Mouse (Mus musculus) kidney, embryonic 15.5 days (tissue): ENCODE measurements around the gene Ssc5d. TPM values are rescaled to one million over a fixed set of nuclear protein-coding genes. Genes with fewer than 3 reads are reported as not detected.

ENCODE experiments used
- ATAC-seq: fragments of 200-750 bp; cut with Nextera tagmentation; replicated peaks from 2 replicates; pipeline ENCODE4 v1.8.0; 2017; ENCODE audit warnings: moderate TSS enrichment; ENCODE audit not compliant: low FRiP score
- H3K27ac ChIP-seq: fragments of 300-500 bp; sonication (generic); 2 replicates; pipeline ENCODE4 v1.5.1; 2015; ENCODE audit warnings: mild to moderate bottlenecking, inconsistent platforms
- H3K27me3 ChIP-seq: fragments of 300-500 bp; sonication (generic); 2 replicates; pipeline ENCODE4 v1.6.1; 2015; ENCODE audit warnings: inconsistent platforms
- H3K36me3 ChIP-seq: fragments of 300-500 bp; sonication (generic); 2 replicates; pipeline ENCODE4 v1.6.1; 2015; ENCODE audit warnings: inconsistent platforms
- H3K4me1 ChIP-seq: fragments of 300-500 bp; sonication (generic); 2 replicates; pipeline ENCODE4 v1.6.1; 2015; ENCODE audit warnings: inconsistent platforms
- H3K4me2 ChIP-seq: fragments of 300-500 bp; sonication (generic); 2 replicates; pipeline ENCODE4 v1.6.1; 2015; ENCODE audit warnings: moderate library complexity, mild to moderate bottlenecking, inconsistent platforms
- H3K4me3 ChIP-seq: fragments of 300-500 bp; sonication (generic); replicated peaks from 2 replicates; pipeline ENCODE4 v1.5.1; 2015; ENCODE audit warnings: mild to moderate bottlenecking, inconsistent platforms
- H3K9ac ChIP-seq: fragments of 300-500 bp; sonication (generic); 2 replicates; pipeline ENCODE4 v1.6.1; 2015; ENCODE audit warnings: mild to moderate bottlenecking, inconsistent platforms
- H3K9me3 ChIP-seq: fragments of 300-500 bp; sonication (generic); replicated peaks from 2 replicates; pipeline ENCODE4 v1.6.1; 2016; ENCODE audit warnings: inconsistent platforms
- WGBS: fragments of 180-500 bp; shearing (Covaris S2); methylation state at CpG from one replicate; pipeline ENCODE4 v1.1.7; 2015; ENCODE audit warnings: mixed read lengths; 5-methylcytosine and 5-hydroxymethylcytosine counted together
- polyA plus RNA-seq: library from polyadenylated mRNA; unstranded; fragments of >200 nt; fragmentation: Nextera tagmentation; extraction: Ambion mirVana; gene quantifications from 2 replicates; pipeline ENCODE4 v1.2.1, GENCODE M21; 2015

Ssc5d gene
- polyA plus RNA-seq, 1 experiment from 2014 or later, result 2.7 TPM

GRCm38 (mm10) chr7:4957361-4957760, 31.8 kb downstream of the Ssc5d start:
- WGBS, result 85% methylated on average over 10 of the region's 10 CpGs
- Histone ChIP-seq H3K4me3 (no peak overlapping the region), H3K27me3 (no peaks in the 10 kb centered on the region), H3K9ac (no peak overlapping the region), H3K9me3 (no peaks in the 10 kb centered on the region), H3K27ac (no peak overlapping the region), H3K36me3 (no peaks in the 10 kb centered on the region), H3K4me1 (no peaks in the 10 kb centered on the region), H3K4me2 (no peak overlapping the region)
- no peak for ATAC-seq

- no peak overlapping the region for H3K9ac ChIP-seq
- H3K36me3 ChIP-seq, result no peaks in the 10 kb centered on the region
- no peak for ATAC-seq
- no peak overlapping the region for H3K27ac ChIP-seq
- H3K4me2 ChIP-seq, result no peak overlapping the region
- no peaks in the 10 kb centered on the region for H3K9me3 ChIP-seq
- H3K27me3 ChIP-seq, result 0 out of 2 replicates have a peak, but pooled peaks cover 3% of the 10 kb centered on the region
- 72% methylated on average over 5 of the region's 5 CpGs for WGBS
- 0 out of 2 replicates have a peak, but pooled peaks cover 3% of the 10 kb centered on the region for H3K4me1 ChIP-seq
- H3K4me3 ChIP-seq, result no peak overlapping the region
Measured at GRCm38 (mm10) chr7:4963527-4963926, 37.9 kb downstream of the Ssc5d start.

- H3K9me3 ChIP-seq, result no peaks in the 10 kb centered on the region
- no peak within 1 kb of the TSS for H3K27ac ChIP-seq
- peak; percentile 83 for ATAC-seq
- H3K4me1 ChIP-seq, result 0 out of 2 replicates have a peak, but pooled peaks cover 3% of the 10 kb centered on the region
- H3K36me3 ChIP-seq, result no peaks in the 10 kb centered on the region
- peak within 1 kb of the TSS; percentile 45 for H3K4me2 ChIP-seq
- 3% methylated on average over 10 of the region's 10 CpGs for WGBS
- H3K4me3 ChIP-seq, result peak within 1 kb of the TSS; percentile 12; the same call in 1 of the 2 replicates
- 0 out of 2 replicates have a peak, but pooled peaks cover 3% of the 10 kb centered on the region for H3K27me3 ChIP-seq
- no peak within 1 kb of the TSS for H3K9ac ChIP-seq
Measured at GRCm38 (mm10) chr7:4964272-4964671, 38.7 kb downstream of the Ssc5d start, which contains the start of gene Sbk2. TSS of gene Sbk2 (minus strand) at chr7:4964406.

DNA sequence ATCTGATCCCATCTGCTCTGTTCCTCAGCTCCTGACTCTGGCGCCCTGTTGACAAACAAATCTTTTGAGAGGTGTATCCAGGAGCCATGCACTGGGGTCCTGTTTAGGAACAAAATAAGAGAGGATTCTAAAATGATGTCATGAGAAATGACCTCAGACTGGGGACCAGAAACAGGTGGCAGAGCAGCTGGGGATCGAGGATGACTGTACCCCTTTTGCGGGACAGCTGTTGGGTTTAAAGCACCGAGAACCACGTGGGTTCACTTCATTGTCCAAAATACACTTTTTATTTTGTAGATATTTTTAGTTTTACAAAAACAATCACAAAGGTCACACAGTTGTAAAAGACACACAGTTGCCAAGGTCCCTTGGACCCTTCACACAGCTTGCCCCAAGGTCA, 39.4 kb downstream of the Ssc5d start:
- Histone ChIP-seq H3K9me3 (no peaks in the 10 kb centered on the region), H3K27me3 (0 out of 2 replicates have a peak, but pooled peaks cover 3% of the 10 kb centered on the region), H3K4me1 (0 out of 2 replicates have a peak, but pooled peaks cover 3% of the 10 kb centered on the region), H3K27ac (no peak overlapping the region), H3K4me2 (no peak overlapping the region), H3K36me3 (no peaks in the 10 kb centered on the region), H3K4me3 (no peak overlapping the region), H3K9ac (no peak overlapping the region)
- no peak for ATAC-seq
- WGBS, result 80% methylated on average over 5 of the region's 5 CpGs

GRCm38 (mm10) chr7:4971068-4971467, 45.5 kb downstream of the Ssc5d start, which contains the start of gene Sbk3:
TSS of gene Sbk3 (minus strand) at chr7:4971168.
- no peak for ATAC-seq
- no peak within 1 kb of the TSS for H3K27ac ChIP-seq
- H3K27me3 ChIP-seq, result 0 out of 2 replicates have a peak, but pooled peaks cover 3% of the 10 kb centered on the region

GRCm38 (mm10) chr7:4971710-4972109, 46.1 kb downstream of the Ssc5d start:
- Histone ChIP-seq H3K27me3 (0 out of 2 replicates have a peak, but pooled peaks cover 3% of the 10 kb centered on the region), H3K9me3 (no peaks in the 10 kb centered on the region), H3K9ac (no peak overlapping the region), H3K4me1 (0 out of 2 replicates have a peak, but pooled peaks cover 3% of the 10 kb centered on the region), H3K4me2 (no peak overlapping the region), H3K36me3 (no peaks in the 10 kb centered on the region), H3K27ac (no peak overlapping the region), H3K4me3 (no peak overlapping the region)
- no peak for ATAC-seq
- WGBS, result 22% methylated on average over 7 of the region's 7 CpGs

More at GRCm38 (mm10) chr7:4971068-4971467, 45.5 kb downstream of the Ssc5d start, which contains the start of gene Sbk3:
- Histone ChIP-seq H3K4me3 (no peak within 1 kb of the TSS), H3K4me2 (no peak within 1 kb of the TSS), H3K9ac (no peak within 1 kb of the TSS), H3K9me3 (no peaks in the 10 kb centered on the region), H3K36me3 (no peaks in the 10 kb centered on the region), H3K4me1 (0 out of 2 replicates have a peak, but pooled peaks cover 3% of the 10 kb centered on the region)
- WGBS, result 42% methylated on average over 6 of the region's 6 CpGs

DNA sequence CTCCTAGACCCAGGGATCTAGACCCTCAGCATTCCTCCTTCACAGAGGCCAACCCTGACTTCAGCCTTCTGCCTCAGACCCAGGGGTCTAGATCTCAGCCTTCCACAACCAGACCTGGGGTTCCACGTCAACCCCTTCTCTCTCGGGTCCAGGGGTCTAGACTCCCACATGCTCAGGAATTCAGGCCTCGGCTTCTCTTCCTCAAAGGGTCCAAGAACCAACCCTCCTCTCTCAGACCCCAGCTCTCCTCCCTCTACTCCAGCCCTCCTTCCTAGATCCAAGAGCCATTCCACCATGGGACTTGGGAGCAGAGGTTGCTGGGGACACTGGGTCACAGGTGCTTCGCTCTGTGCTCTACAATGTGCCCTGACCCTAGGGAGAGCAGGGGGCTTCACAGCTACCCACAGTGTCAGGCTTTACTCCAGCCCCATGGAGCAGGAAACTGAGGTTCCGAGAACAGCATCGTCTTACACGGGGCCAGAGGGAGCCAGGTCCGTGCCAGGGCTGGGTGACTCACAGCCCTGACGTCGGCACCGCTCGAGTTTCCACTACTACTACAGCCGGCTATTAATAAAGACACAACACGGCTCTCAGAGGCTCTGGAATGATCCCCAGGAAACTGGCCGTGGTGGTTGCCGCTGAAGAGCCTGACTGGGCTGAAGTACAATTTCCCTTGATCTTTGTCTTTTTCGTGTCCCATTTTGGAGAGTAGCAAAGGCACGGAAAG, 46.9 kb downstream of the Ssc5d start:
- WGBS, result 62% methylated on average over 18 of the region's 18 CpGs
- ATAC-seq, result no peak
- H3K9me3 ChIP-seq, result no peaks in the 10 kb centered on the region
- 0 out of 2 replicates have a peak, but pooled peaks cover 3% of the 10 kb centered on the region for H3K4me1 ChIP-seq
- no peaks in the 10 kb centered on the region for H3K36me3 ChIP-seq
- H3K4me2 ChIP-seq, result no peak overlapping the region
- no peak overlapping the region for H3K9ac ChIP-seq
- H3K4me3 ChIP-seq, result no peak overlapping the region
- no peak overlapping the region for H3K27ac ChIP-seq
- no peaks in the 10 kb centered on the region for H3K27me3 ChIP-seq

DNA sequence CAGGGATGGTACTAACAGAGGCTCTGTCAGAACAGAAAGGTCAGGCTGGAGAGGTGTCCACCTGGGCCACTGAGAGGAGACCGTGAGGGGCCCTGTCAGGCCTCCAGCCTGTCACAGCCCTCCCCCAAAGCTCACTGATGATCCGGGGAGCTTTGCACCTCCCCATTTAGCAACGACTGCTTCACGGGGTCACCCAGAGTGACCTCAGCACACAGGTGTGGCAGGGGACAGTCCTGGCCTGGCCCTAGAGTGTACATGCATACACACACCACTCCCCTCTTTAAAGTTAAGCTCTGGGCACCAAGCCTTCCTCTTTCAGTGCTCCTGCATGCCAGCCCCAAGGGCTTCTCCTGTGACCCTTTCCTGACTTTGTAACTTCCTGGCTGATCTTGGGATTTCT, 49.9 kb downstream of the Ssc5d start:
- H3K9me3 ChIP-seq, result no peaks in the 10 kb centered on the region
- no peak for ATAC-seq
- H3K4me2 ChIP-seq, result no peak overlapping the region
- 0 out of 2 replicates have a peak, but pooled peaks cover 3% of the 10 kb centered on the region for H3K4me1 ChIP-seq
- H3K27me3 ChIP-seq, result no peaks in the 10 kb centered on the region
- no peak overlapping the region for H3K9ac ChIP-seq
- no peaks in the 10 kb centered on the region for H3K36me3 ChIP-seq
- 68% methylated on average over 4 of the region's 4 CpGs for WGBS
- H3K27ac ChIP-seq, result no peak overlapping the region
- H3K4me3 ChIP-seq, result no peak overlapping the region

DNA sequence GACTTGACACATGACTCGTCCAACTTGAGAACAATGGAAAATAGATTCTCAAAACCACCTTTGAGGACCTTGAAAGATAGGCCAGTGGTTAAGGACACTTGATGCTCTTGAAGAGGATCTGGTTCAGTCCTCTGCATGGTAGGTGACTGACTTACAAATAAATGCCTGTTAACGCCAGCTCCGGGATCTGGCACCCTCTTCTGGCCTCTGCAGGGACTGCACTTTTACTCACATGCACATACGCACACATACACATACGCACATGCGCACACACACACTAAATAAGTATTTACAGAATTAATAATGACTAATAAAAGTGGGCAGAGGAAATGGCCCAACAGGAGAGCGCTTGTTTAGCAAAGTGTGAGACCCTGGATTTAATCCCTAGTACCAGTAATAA, 51.2 kb downstream of the Ssc5d start:
- Histone ChIP-seq H3K4me2 (no peak overlapping the region), H3K9ac (no peak overlapping the region), H3K27ac (no peak overlapping the region), H3K9me3 (no peaks in the 10 kb centered on the region), H3K4me1 (0 out of 2 replicates have a peak, but pooled peaks cover 1% of the 10 kb centered on the region), H3K4me3 (no peak overlapping the region), H3K27me3 (no peaks in the 10 kb centered on the region), H3K36me3 (no peaks in the 10 kb centered on the region)
- ATAC-seq, result no peak
- 90% methylated on average over 7 of the region's 7 CpGs for WGBS

DNA sequence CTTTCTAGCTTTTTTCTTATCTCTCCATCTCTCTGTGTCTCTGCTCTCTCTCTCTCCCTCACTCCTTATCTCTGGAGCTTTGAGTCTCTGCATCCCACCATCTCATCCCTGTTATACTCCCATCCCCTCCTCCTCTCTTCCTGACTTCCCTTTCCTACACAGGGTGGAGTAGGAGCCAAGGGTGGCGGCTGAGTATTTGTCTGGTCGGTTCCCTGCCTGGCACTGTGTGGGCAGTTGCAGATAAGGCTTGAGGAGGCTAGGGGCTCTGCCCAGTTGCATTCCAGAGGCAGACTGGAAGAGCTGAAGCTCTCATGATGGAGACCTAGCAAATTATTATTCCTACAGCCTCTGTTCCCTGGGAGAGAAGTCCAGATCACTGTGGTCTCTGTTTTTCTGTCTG, 62.7 kb downstream of the Ssc5d start:
- H3K27ac ChIP-seq, result no peak overlapping the region
- no peaks in the 10 kb centered on the region for H3K27me3 ChIP-seq
- H3K36me3 ChIP-seq, result peaks cover 22% of the 10 kb centered on the region
- H3K9ac ChIP-seq, result no peak overlapping the region
- 63% methylated on average over 2 of the region's 2 CpGs for WGBS
- no peaks in the 10 kb centered on the region for H3K4me1 ChIP-seq
- no peak overlapping the region for H3K4me3 ChIP-seq
- H3K9me3 ChIP-seq, result no peaks in the 10 kb centered on the region
- ATAC-seq, result no peak
- no peak overlapping the region for H3K4me2 ChIP-seq

- Histone ChIP-seq H3K36me3 (peaks cover 32% of the 10 kb centered on the region), H3K4me1 (peaks cover 27% of the 10 kb centered on the region), H3K4me2 (peak overlapping the region; percentile 78), H3K9me3 (peaks cover 3% of the 10 kb centered on the region), H3K27ac (no peak overlapping the region), H3K4me3 (0 out of 2 replicates have a peak overlapping the region, but pooled peaks have one; percentile 68), H3K27me3 (peaks cover 7% of the 10 kb centered on the region; the same call in 1 of the 2 replicates), H3K9ac (no peak overlapping the region)
- ATAC-seq, result no peak
- 45% methylated on average over 55 of the region's 55 CpGs for WGBS
Measured at GRCm38 (mm10) chr7:4993347-4993998, 67.9 kb downstream of the Ssc5d start.
